Mouse (Mus musculus): ENCODE data around the gene Trip4. TPM values are rescaled to one million over a fixed set of nuclear protein-coding genes. Genes with fewer than 3 reads are reported as not detected.

Gene Trip4
- polyA plus RNA-seq, 1 experiment from 2014 or later: 27.5 TPM

DNA sequence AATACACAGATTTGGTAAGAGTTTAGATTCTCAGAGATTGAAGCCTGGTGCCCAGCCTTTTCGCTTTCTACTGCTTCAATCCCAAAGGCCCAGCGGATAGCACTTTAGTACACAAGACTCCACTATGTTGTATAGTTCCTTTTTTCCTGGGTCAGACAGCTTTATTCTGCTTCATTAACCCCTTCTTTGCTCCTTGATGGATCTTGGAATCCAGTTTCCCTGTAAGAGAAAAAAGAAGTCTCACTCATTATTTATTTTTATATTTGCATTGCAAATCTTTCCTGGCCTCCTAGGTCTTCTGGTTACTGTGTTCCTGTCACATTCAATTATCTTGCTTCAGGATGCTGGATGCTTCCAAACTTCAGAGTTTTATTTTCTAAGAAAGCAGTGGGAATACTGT, 75.4 kb downstream of the Trip4 start:
- WGBS: 1% methylated on average over 2 of the region's 2 CpGs

GRCm38 (mm10) chr9:65832041-65832440, 76.6 kb downstream of the Trip4 start:
- Histone ChIP-seq H3K9me3 (replicated peaks) (no peaks in the 10 kb centered on the region), H3K27ac (peak overlapping the region; percentile 80), H3K9ac (no peak overlapping the region), H3K4me3 (no peak overlapping the region), H3K27me3 (no peaks in the 10 kb centered on the region), H3K36me3 (ENCODE audit: poor library complexity, severe bottlenecking) (no peaks in the 10 kb centered on the region), H3K4me1 (peaks cover 62% of the 10 kb centered on the region), H3K4me2 (peak overlapping the region; percentile 5; the same call in 1 of the 2 replicates)
- no peak for ATAC-seq
- 1% methylated on average over 2 of the region's 2 CpGs for WGBS

More for the DNA sequence above, 75.4 kb downstream of the Trip4 start:
- Histone ChIP-seq H3K9ac (no peak overlapping the region), H3K9me3 (replicated peaks) (no peaks in the 10 kb centered on the region), H3K36me3 (ENCODE audit: poor library complexity, severe bottlenecking) (peaks cover 5% of the 10 kb centered on the region), H3K27ac (peak overlapping the region; percentile 8; the same call in 1 of the 2 replicates), H3K4me3 (no peak overlapping the region), H3K4me1 (peaks cover 59% of the 10 kb centered on the region), H3K4me2 (no peak overlapping the region), H3K27me3 (no peaks in the 10 kb centered on the region)
- ATAC-seq: no peak

- ATAC-seq: no peak
- no peak overlapping the region for H3K4me3 ChIP-seq
- H3K27ac ChIP-seq: peak overlapping the region; percentile 80; the same call in 1 of the 2 replicates
- no peaks in the 10 kb centered on the region for H3K9me3 ChIP-seq (replicated peaks)
- H3K9ac ChIP-seq: no peak overlapping the region
- H3K36me3 ChIP-seq (ENCODE audit: poor library complexity, severe bottlenecking): no peaks in the 10 kb centered on the region
- H3K4me1 ChIP-seq: peaks cover 63% of the 10 kb centered on the region
- H3K4me2 ChIP-seq: no peak overlapping the region
- 19% methylated on average over 4 of the region's 4 CpGs for WGBS
- H3K27me3 ChIP-seq: no peaks in the 10 kb centered on the region
Measured at GRCm38 (mm10) chr9:65831164-65831563, 77.4 kb downstream of the Trip4 start.

GRCm38 (mm10) chr9:65830255-65830654, 78.3 kb downstream of the Trip4 start:
- Histone ChIP-seq H3K9ac (no peak overlapping the region), H3K36me3 (ENCODE audit: poor library complexity, severe bottlenecking) (no peaks in the 10 kb centered on the region), H3K27ac (no peak overlapping the region), H3K4me1 (peaks cover 67% of the 10 kb centered on the region), H3K9me3 (replicated peaks) (no peaks in the 10 kb centered on the region), H3K4me2 (no peak overlapping the region), H3K4me3 (no peak overlapping the region), H3K27me3 (no peaks in the 10 kb centered on the region)
- WGBS: 50% methylated on average over 4 of the region's 4 CpGs
- ATAC-seq: no peak

- Histone ChIP-seq H3K9me3 (replicated peaks) (no peaks in the 10 kb centered on the region), H3K36me3 (ENCODE audit: poor library complexity, severe bottlenecking) (no peaks in the 10 kb centered on the region), H3K4me2 (no peak overlapping the region), H3K9ac (no peak overlapping the region), H3K4me3 (no peak overlapping the region), H3K27ac (no peak overlapping the region), H3K4me1 (peaks cover 66% of the 10 kb centered on the region), H3K27me3 (no peaks in the 10 kb centered on the region)
- WGBS: 78% methylated on average over 2 of the region's 2 CpGs
- no peak for ATAC-seq
Measured at GRCm38 (mm10) chr9:65829410-65829809, 79.2 kb downstream of the Trip4 start.

DNA sequence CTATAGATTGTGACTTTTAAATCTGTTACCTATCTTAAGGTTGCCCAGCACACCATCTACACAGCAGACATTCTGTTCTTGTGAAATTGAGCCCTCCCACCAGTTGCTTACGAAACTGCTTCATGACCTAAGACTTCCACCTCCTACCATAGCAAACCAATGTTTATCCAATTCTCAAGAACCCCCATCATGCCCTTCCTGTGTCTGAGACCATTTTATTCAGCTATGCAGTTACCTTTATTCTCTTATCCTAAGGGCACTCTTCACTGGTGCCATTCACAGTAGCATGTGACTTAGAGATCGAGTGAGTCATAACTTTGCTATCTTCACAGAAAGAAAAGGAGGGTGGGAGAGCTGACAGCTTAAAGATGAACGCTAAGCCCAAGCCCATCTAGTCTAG, 80.1 kb downstream of the Trip4 start:
- Histone ChIP-seq H3K4me3 (peak overlapping the region; percentile 89), H3K36me3 (ENCODE audit: poor library complexity, severe bottlenecking) (no peaks in the 10 kb centered on the region), H3K27ac (no peak overlapping the region), H3K9me3 (replicated peaks) (no peaks in the 10 kb centered on the region), H3K4me2 (peak overlapping the region; percentile 79), H3K4me1 (peaks cover 69% of the 10 kb centered on the region), H3K9ac (peak overlapping the region; percentile 98; the same call in 1 of the 2 replicates), H3K27me3 (no peaks in the 10 kb centered on the region)
- WGBS: 35% methylated on average over 3 of the region's 3 CpGs
- no peak for ATAC-seq

- Histone ChIP-seq H3K4me2 (peak overlapping the region; percentile 79), H3K4me1 (peaks cover 67% of the 10 kb centered on the region), H3K36me3 (ENCODE audit: poor library complexity, severe bottlenecking) (no peaks in the 10 kb centered on the region), H3K27ac (no peak overlapping the region; the same call in 1 of the 2 replicates), H3K9ac (peak overlapping the region; percentile 98), H3K9me3 (replicated peaks) (no peaks in the 10 kb centered on the region), H3K27me3 (no peaks in the 10 kb centered on the region), H3K4me3 (peak overlapping the region; percentile 89)
- peak; percentile 1; the same call in 1 of the 2 replicates for ATAC-seq
- WGBS: 2% methylated on average over 13 of the region's 13 CpGs
Measured at GRCm38 (mm10) chr9:65828016-65828403, 80.6 kb downstream of the Trip4 start.

DNA sequence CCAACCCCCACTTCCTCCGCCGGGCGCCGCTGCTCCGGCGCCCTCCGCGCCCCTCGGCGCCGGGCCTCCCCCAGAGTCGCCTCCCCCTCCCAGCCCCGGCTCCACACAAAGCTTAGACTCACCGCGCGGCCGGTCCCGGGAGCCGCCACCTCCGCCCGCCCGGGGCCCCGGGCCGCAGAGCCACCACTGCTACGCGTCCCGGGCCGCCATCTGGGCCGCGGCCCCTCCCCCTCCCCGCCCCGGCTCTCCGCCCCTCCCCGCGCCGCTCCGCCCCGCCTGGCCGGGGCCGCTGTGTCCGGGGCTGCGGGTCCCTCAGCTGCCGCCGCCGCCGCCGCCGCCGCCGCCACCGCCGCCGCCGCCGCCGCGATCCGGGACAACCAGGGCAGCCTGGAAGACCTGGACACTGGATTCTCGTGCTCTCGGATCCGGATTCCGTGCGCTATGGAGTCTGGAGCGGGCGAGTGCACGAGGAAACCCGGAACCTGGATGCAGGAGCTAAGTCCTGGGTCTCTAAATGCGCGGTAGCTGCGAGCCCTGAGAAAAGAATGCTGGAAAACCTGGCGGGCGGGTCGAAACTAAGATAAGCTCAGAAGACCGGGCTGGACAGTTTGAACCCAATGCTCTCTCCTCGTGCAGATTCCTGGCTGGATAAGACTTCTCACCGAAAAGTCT, 81.1 kb downstream of the Trip4 start, which contains the start of gene Zfp609:
Gene Zfp609, minus strand, starts transcription at position 221 of the 672 bp plus-strand sequence.
- peak within 1 kb of the TSS; percentile 98 for H3K9ac ChIP-seq
- H3K27me3 ChIP-seq: no peaks in the 10 kb centered on the region
- H3K4me1 ChIP-seq: peaks cover 67% of the 10 kb centered on the region
- under 1% methylated on average over 37 of the region's 76 CpGs for WGBS
- H3K4me2 ChIP-seq: peak within 1 kb of the TSS; percentile 79
- H3K36me3 ChIP-seq (ENCODE audit: poor library complexity, severe bottlenecking): no peaks in the 10 kb centered on the region
- peak within 1 kb of the TSS; percentile 99 for H3K27ac ChIP-seq
- peak within 1 kb of the TSS; percentile 89 for H3K4me3 ChIP-seq
- peak; percentile 93 for ATAC-seq
- no peaks in the 10 kb centered on the region for H3K9me3 ChIP-seq (replicated peaks)

- H3K27ac ChIP-seq: peak overlapping the region; percentile 99
- no peaks in the 10 kb centered on the region for H3K9me3 ChIP-seq (replicated peaks)
- under 1% methylated on average over 30 of the region's 31 CpGs for WGBS
- peak; percentile 64 for ATAC-seq
- H3K27me3 ChIP-seq: no peaks in the 10 kb centered on the region
- H3K9ac ChIP-seq: peak overlapping the region; percentile 98
- peak overlapping the region; percentile 79 for H3K4me2 ChIP-seq
- no peaks in the 10 kb centered on the region for H3K36me3 ChIP-seq (ENCODE audit: poor library complexity, severe bottlenecking)
- H3K4me1 ChIP-seq: peaks cover 60% of the 10 kb centered on the region
- H3K4me3 ChIP-seq: peak overlapping the region; percentile 89
Measured at GRCm38 (mm10) chr9:65826588-65827343, 81.8 kb downstream of the Trip4 start.

GRCm38 (mm10) chr9:65826226-65826587, 82.4 kb downstream of the Trip4 start:
- no peaks in the 10 kb centered on the region for H3K27me3 ChIP-seq
- H3K36me3 ChIP-seq (ENCODE audit: poor library complexity, severe bottlenecking): no peaks in the 10 kb centered on the region
- ATAC-seq: peak; percentile 32; the same call in 1 of the 2 replicates
- peaks cover 60% of the 10 kb centered on the region for H3K4me1 ChIP-seq
- H3K4me2 ChIP-seq: peak overlapping the region; percentile 79
- H3K4me3 ChIP-seq: peak overlapping the region; percentile 89
- H3K9ac ChIP-seq: peak overlapping the region; percentile 98
- H3K27ac ChIP-seq: peak overlapping the region; percentile 99
- no peaks in the 10 kb centered on the region for H3K9me3 ChIP-seq (replicated peaks)
- 2% methylated on average over 4 of the region's 4 CpGs for WGBS

DNA sequence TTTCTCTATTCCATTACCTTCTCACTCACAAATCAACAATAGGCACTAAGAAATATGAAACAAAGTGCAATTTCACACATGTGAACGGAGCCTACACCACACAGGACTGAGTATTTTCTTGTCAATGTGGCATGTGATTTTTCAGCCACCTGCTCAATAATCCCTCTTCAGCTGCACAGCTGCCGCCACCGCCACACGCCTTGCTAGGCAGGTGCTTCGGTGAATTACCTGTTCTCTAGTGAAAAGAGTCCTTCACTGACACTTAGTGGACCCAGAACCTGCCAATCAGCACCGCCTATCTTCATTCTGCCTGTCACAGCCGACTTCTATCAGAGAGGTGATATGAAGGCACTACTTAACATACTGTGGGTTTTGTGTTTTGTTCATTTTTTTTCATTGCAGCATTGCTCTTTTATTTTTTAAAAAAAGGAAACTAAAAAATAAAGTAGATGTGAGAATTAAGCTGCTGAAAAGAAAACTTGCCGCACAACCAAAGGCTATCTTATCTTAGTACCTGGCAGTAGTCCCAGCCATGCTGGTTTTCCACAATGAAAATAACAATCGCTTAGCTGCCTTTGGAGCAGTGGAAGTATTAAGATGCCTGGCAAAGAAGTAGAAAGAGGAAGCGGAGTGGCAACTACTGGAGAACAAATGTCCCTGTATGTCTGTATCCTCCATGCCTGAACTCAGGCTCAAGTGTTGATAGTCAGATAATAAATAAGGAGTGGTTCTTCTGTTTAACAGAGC, 84.7 kb downstream of the Trip4 start:
- H3K27ac ChIP-seq: peak overlapping the region; percentile 68
- peak overlapping the region; percentile 21; the same call in 1 of the 2 replicates for H3K9ac ChIP-seq
- H3K4me2 ChIP-seq: peak overlapping the region; percentile 79
- peaks cover 68% of the 10 kb centered on the region for H3K4me1 ChIP-seq
- no peaks in the 10 kb centered on the region for H3K27me3 ChIP-seq
- H3K36me3 ChIP-seq (ENCODE audit: poor library complexity, severe bottlenecking): no peaks in the 10 kb centered on the region
- H3K9me3 ChIP-seq (replicated peaks): no peaks in the 10 kb centered on the region
- WGBS: 35% methylated on average over 10 of the region's 10 CpGs
- H3K4me3 ChIP-seq: peak overlapping the region; percentile 13; the same call in 1 of the 2 replicates
- ATAC-seq: no peak

- Histone ChIP-seq H3K27me3 (no peaks in the 10 kb centered on the region), H3K4me2 (no peak overlapping the region), H3K9me3 (replicated peaks) (no peaks in the 10 kb centered on the region), H3K36me3 (ENCODE audit: poor library complexity, severe bottlenecking) (no peaks in the 10 kb centered on the region), H3K4me1 (peaks cover 74% of the 10 kb centered on the region), H3K9ac (no peak overlapping the region), H3K4me3 (no peak overlapping the region), H3K27ac (no peak overlapping the region)
- no peak for ATAC-seq
- WGBS: 77% methylated on average over 4 of the region's 4 CpGs
Measured at GRCm38 (mm10) chr9:65822011-65822410, 86.6 kb downstream of the Trip4 start.

Data from forebrain, embryonic 13.5 days (tissue).